Mouse (Mus musculus) gastrocnemius, adult 8-10 months (tissue): ENCODE data around the gene Zbtb9. TPM values are rescaled to one million over a fixed set of nuclear protein-coding genes. Genes with fewer than 3 reads are reported as not detected.
"Not testable (repeated sequence)": the region's sequence is repeated elsewhere in the genome, so short reads cannot be mapped to it uniquely, and the experiment has no call there.

Source experiments
- DNase-seq, 2 experiments: peaks; one replicate each; pipeline ENCODE4 v3.0.0; 2022; ENCODE audit warnings: low spot score in 2 of 2
- total RNA-seq, 4 experiments: library from RNA; stranded (reverse); gene quantifications; 2 replicates each; pipeline ENCODE4 v1.2.4; 2022

The Zbtb9 gene
- total RNA-seq: 1 to 10 TPM; 1.1 to 1.6 (median 1.5) TPM

DNA sequence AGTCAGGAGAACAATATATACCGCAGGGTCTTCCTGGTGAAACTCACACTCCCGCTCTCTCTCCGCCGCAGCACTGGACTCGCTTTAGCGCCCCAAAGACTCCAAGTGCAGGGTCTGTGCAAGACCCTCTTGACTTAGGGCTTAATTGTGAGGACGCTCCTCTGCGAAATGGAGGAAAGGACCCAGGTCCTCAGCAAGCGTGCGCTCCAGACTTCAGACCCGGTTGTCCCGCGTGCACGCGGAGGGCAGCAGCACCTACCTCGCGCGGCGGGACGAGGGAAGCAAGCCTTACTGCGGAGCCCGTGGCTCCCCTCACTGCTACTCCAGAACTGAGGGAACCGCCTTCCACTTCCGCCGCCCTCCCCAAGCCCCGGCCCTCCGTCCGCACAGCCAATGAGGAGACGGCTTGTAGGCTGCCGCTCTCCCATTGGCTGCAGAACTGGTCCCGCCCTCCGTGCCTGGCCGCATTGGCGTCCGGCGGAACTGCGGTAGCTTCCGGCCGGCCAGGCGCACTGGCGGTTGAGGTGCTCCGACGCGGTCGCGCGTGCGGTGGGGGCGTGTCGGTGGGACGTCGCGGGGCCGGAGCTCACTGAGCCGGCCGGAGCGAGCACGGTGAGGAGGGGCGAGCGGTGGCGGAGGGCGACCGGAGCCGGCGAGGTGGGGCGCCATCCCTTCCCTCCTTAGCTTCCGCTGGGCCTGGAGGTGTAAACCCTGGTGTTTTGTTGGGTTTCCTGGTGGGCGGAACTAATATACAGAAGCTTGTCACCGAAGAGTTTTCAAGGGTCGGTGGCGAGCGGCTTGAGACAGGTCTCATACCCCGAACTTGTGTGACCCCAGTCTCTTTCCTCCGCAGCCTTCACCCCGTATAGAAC, at the start of gene Zbtb9:
Zbtb9 (plus strand) TSS at position 465 of the 872 bp plus-strand sequence.
- peak; percentile 92 to 93 for DNase-seq

GRCm38 (mm10) chr17:26925414-26925813, 47.6 kb upstream of the Zbtb9 start:
- not testable (repeated sequence) for DNase-seq

DNA sequence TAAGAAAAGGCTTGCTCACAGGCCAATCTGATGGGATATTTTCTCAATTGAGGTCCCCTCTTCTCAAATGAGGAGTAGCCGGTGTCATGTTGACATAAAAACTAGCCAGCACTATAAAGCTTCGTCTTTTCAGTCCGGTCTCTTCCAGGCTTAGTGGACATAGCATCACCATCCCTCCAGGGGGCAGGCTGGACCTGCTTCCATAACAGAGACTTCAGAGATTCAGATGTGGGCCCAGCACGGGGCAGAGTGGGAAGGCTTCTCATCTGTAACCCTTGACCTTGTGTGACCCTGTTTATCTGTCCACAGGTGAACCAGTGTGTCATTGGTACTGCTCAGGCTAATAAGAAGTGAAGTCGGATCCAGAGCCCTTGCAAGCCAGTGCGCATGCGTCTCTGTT, 41.2 kb upstream of the Zbtb9 start:
- DNase-seq: not testable (repeated sequence)

DNA sequence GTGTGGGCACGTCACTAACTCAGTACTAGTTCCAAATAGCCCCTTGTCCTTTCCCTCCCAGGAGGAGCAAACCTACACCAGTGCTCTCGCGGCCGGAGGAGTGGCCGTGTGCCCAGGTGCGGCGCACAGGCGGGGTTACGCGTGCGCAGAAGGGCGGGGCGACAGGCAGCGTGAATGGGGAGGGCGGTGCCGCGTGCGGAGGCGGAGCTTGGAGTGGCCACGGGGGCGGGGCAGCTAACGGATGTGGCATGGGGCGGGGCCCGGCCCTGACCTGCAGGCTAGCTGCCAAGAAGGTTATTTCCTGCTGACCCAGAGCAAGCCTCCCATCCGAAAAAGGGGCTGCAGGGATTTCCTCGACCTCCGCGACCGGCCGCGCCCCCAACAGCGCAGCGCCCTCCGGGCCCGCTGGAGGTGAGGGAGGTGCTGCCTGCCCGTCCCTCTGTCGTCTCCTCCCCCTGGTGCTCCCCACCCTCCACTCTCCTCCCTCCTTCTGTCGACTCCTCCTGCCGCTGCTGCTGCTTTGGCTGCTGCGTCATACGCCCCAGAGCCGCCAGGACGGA, 40.0 kb upstream of the Zbtb9 start, which contains the start of gene Phf1:
Phf1 (plus strand) TSS at position 214 of the 560 bp plus-strand sequence.
- peak; percentile 98 for DNase-seq

- DNase-seq: no peak
Observed at GRCm38 (mm10) chr17:26933419-26933818, 39.5 kb upstream of the Zbtb9 start.

DNA sequence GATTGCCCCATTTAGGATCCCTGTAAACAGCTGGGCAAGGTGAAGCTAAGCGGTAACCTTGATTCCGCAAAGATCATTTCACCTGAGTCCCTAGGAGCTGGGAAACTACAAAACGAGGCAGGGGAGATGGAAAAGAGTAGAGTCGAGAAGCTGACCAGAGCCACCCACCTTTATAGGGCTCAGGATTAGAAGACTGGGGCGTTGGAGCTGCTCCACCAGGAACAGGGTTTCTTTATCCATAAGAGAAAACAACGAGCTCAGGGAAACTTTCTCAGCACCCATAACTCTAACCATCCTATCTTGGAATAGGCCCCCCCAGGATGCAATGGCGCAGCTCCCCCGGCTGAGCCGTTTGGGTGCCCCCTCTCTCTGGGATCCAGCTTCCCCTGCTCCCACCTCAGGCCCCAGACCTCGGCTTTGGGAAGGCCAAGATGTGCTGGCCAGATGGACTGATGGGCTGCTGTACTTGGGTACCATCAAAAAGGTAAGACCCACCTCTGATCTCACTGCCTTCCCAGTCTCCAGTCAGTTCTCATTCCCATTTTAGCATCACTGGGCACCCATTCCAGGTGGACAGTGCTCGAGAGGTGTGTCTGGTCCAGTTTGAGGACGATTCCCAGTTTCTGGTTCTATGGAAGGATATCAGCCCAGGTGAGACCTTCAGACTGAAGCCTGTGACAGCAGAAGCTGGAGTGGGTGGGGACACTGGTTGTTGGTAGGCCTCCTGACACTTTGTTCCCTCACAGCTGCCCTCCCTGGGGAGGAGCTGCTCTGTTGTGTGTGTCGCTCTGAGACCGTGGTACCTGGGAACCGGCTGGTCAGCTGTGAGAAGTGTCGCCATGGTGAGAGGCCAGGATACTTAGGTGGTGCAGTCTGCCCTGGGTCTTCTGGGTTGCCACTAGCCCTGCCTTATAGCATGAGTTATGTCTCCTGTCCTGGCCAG, 38.8 kb upstream of the Zbtb9 start:
- no peak for DNase-seq

- DNase-seq: no peak
Observed at GRCm38 (mm10) chr17:26935027-26935426, 37.9 kb upstream of the Zbtb9 start.

DNA sequence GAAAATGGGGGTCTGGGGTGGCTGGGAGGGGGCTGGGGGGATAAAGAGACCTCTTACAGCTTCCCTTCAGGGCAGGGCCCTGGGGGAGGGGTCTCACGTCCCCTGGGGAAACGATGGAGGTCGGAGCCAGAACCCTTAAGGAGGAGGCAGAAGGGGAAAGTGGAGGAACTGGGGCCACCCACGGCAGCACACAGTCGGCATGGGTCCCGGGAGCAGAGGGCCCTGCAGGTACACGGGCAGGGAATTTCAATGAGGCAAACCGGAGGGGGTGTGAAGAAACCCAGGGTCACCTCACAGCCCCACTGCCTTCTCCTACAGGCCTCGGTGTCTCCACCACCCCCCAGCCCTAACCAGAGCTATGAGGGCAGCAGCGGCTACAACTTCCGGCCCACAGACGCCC, 36.5 kb upstream of the Zbtb9 start:
- DNase-seq: no peak

- DNase-seq: no peak
Observed at GRCm38 (mm10) chr17:26936921-26937695, 35.9 kb upstream of the Zbtb9 start.

GRCm38 (mm10) chr17:26937883-26938695, 34.9 kb upstream of the Zbtb9 start:
- DNase-seq: no peak

DNA sequence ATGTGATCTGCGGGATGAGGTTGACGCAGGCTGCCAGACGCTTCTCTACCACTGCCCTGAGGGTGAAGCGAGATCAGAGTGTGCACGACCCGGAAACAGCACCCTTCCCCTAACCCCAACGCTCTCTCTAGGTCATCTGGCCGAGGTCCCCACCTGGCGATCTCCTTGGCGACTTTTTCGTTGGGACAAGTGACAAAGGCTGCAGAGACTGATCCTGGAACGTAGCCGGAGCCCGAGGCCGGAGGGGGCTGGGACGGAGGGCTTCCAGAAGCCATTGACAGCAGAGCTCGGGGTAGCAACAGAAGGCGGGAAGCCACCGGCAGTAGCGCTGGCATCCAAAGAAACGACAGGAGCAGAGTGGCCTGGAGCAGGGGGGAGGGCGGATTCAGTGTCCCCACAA, 34.2 kb upstream of the Zbtb9 start:
- no peak for DNase-seq

DNA sequence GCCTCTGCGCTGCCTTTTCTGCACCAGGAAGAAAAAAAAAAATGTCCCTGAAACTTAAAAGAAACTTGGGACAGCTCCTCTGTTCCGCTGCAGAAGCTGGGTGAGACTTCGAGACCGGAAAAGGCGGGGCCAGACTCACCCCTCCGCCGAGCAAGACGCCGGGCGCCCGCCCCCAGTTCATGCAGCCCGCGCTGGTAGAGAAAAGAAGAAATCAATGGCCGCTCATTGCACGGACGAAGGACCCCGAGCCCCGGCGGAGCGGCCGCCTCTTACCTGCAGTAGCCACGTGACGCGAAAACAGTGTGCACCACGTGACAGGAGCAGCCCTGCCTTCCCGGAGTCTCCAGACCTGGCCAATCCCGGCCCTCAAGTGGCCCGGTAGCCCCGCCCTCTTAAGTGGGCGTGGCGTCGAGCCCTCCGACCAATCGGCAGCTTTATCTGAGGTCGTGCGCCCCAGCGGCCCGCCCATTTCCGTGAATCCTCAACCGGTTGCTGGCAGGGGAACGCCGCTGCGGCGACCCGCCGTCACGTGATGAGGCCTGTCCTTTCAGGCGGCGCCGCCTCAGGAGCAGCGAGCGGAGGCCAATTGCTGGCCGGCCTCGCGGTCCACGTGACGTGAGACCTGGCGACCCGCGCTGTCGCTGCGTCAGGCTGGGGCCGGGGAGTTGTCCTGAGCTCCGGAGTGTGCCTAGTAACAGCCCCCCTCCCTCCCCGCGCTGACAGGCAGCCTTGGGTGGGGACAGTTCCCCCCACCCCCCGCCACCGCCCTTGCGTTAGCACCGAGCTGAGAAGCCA, 33.6 kb upstream of the Zbtb9 start, which contains the start of gene Cuta:
Cuta (minus strand) TSS at position 392 of the 795 bp plus-strand sequence.
- DNase-seq: peak; percentile 100

DNA sequence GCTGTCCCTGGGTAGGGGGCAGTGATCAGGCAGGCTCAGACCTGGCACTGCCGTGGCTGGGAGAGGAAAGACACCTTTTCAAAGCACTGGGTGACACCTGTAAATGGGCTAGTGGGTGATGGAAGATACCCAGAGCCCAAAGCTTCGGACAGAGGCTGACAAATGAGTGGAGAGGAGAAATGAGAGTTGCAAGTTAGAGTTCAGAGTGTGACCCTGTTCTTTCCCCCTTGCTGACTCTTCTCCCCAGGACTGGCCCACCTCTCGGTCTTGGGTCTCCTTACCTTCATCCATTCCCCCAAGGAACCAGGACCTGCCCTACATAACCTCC, 33.0 kb upstream of the Zbtb9 start:
- DNase-seq: no peak

DNA sequence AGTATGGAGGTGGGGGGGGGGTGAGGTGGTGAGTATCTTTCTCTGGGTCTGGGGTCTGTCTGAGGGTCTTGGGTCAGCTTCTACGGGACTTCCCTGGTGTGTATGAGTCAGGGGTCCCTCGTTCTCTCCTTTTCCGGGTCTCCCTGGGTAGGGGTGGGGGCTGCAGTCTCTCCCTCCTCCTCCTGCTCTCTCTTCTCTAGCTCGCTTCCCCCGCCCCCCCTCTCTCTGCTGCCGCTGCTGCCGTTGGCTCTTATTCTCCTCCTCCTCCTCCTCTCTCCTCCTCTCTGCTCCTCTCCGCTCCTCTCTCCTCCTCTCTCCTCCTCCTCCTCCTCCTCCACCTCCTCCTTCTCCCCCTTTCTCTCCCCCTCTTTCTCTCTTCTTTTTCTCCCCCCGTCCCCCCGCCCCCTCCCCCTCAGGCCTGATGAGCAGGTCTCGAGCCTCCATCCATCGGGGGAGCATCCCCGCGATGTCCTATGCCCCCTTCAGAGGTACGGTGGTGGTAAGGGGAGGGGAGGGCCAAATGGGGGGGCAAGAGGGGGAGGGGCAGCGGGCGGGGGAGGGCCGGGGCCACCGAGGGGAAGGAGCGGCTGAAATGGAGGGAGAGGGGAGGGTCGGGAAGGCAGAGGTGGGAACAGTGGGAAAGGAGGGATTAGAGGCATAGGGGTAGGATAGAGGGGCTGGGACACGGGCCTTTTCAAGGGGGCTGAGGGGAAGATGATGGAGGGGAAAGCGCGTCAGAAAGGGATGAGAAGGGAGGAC, 31.8 kb upstream of the Zbtb9 start, which contains the start of gene Syngap1:
Syngap1 (plus strand) TSS at position 223 of the 759 bp plus-strand sequence.
- DNase-seq: no peak

DNA sequence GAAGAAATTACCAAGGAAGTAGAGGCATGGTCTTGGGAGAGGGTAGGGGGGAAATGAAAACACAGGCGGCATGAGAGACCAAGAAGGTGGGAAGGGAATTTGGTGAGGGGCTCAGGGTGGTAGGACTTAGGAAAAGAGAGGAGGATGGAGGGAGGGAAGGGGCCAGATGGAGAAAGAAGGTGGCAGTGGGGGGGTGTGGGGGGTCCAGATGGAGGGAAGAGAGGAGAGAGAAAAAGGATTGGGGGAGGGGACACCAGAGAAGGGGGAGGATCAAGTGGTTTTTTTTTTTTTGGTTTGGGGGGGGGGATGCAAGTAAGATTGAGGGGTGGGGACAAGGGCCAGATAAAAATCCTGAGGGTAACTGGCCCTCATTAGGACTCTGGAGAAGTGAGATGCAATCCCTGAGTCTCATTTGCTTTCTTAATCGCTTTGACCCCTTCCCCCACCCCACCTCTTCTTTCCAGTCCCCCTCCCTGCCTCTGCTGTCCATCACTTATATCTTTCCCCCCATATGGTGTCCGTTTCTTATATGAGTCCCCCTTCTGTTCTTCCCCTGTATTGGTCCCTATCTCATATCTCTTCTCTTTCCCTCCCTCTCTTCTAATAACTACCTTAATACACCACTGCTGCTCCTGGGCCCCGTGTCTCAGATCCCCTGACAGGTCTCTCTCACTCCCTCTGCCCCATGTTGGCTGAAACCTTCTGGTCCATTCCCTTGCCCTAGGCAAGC, 31.0 kb upstream of the Zbtb9 start:
- DNase-seq: no peak

GRCm38 (mm10) chr17:26945824-26946495, 27.0 kb upstream of the Zbtb9 start:
- no peak for DNase-seq

GRCm38 (mm10) chr17:26946567-26946966, 26.4 kb upstream of the Zbtb9 start:
- peak; percentile 73 to 83 for DNase-seq
